Mouse (Mus musculus): ENCODE measurements around the gene Bcl7c. TPM values are rescaled to one million over a fixed set of nuclear protein-coding genes. Genes with fewer than 3 reads are reported as not detected.

The Bcl7c gene
- 115 and 131 TPM in 2 replicates for total RNA-seq (2014; rRNA removed)
- polyA plus RNA-seq (2015; fragmentation: Nextera tagmentation; extraction: Ambion mirVana), result 41.3 and 49.2 TPM in 2 replicates

DNA sequence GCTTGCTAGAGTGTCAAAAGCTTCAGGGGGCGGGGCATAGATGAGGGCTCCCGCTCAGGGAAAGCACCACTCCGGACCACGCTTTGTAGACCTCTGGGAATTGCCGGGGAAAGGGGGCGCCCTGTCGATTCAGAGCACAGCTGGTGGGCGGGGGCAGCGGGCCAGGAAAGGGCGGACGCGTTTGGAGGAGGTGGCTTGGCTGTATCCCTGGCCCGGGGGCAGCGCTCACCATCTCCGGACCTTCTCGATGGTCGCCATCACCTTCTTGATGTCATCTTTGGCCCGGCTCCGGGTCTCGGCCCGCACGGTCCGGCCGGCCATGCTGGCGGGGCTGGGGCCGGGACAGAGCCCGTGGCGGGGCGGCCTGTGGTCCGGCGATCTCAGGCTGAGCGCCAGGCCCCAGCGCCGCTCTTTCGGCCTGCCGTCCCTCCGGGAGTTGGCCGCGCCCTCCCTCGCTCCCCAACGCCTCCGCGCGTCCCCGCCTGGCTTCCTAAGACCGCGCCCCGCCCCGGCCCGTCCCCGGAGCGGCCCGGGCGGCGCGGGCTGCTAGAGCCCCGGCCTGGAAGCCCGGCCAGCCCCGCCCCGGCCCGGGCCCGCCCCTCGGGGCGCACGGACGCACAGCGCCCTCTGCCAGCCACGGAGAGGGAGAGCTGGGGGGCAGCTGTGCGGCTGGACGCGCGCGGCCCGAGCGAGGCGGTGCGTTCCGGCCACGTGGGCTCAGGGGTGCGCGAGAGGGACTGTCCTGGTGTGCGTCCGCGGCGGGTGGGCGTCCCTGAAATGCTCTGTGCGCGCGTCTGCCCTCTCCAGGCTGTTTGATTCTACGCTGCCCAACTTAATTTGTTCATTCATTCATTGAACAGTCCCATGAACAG is at the start of gene Bcl7c:
Gene Bcl7c (minus strand): TSS at position 727 of the 872 bp plus-strand sequence.
- Histone ChIP-seq H3K36me3 (ENCODE audit: insufficient read depth, low read length) (peaks cover 26% of the 10 kb centered on the region), H3K4me3 (ENCODE audit: low read depth, low read length) (peak within 1 kb of the TSS; percentile 88), H3K27me3 (ENCODE audit: insufficient read depth, low read length) (no peaks in the 10 kb centered on the region), H3K9me3 (ENCODE audit: low read length) (no peaks in the 10 kb centered on the region), H3K9ac (replicated peaks; ENCODE audit: low read length, poor library complexity, severe bottlenecking) (peak within 1 kb of the TSS; percentile 95), H3K4me1 (ENCODE audit: insufficient read depth, low read length) (peaks cover 14% of the 10 kb centered on the region; the same call in 1 of the 2 replicates), H3K27ac (ENCODE audit: low read depth, low read length) (peak within 1 kb of the TSS; percentile 92), H3K4me2 (ENCODE audit: low read depth, low read length, poor library complexity, severe bottlenecking) (peak within 1 kb of the TSS; percentile 65)
- TF ChIP-seq CTCF (IDR thresholded peaks at IDR 0.05), result peak; percentile 72
- peak; percentile 92 for DNase-seq (ENCODE audit: low spot score)
- peak; percentile 89 for ATAC-seq (ENCODE audit: low FRiP score)
- under 1% methylated on average over 67 of the region's 90 CpGs for WGBS

- H3K4me1 ChIP-seq (ENCODE audit: insufficient read depth, low read length), result no peaks in the 10 kb centered on the region; the same call in 1 of the 2 replicates
- H3K4me2 ChIP-seq (ENCODE audit: low read depth, low read length, poor library complexity, severe bottlenecking), result no peak overlapping the region
- 93% methylated on average over 7 of the region's 7 CpGs for WGBS
- no peaks in the 10 kb centered on the region for H3K9me3 ChIP-seq (ENCODE audit: low read length)
- H3K27me3 ChIP-seq (ENCODE audit: insufficient read depth, low read length), result no peaks in the 10 kb centered on the region
- peaks cover 70% of the 10 kb centered on the region for H3K36me3 ChIP-seq (ENCODE audit: insufficient read depth, low read length)
- DNase-seq (ENCODE audit: low spot score), result no peak
- H3K4me3 ChIP-seq (ENCODE audit: low read depth, low read length), result no peak overlapping the region
- H3K27ac ChIP-seq (ENCODE audit: low read depth, low read length), result no peak overlapping the region
- no peak overlapping the region for H3K9ac ChIP-seq (replicated peaks; ENCODE audit: low read length, poor library complexity, severe bottlenecking)
- TF ChIP-seq CTCF (IDR thresholded peaks at IDR 0.05), result no peak
- ATAC-seq (ENCODE audit: low FRiP score), result no peak
These were observed 45.0 kb upstream of the Bcl7c start for GRCm38 (mm10) chr7:127753741-127754140.

GRCm38 (mm10) chr7:127753158-127753557 is 44.4 kb upstream of the Bcl7c start:
- no peak overlapping the region for H3K4me3 ChIP-seq (ENCODE audit: low read depth, low read length)
- no peaks in the 10 kb centered on the region for H3K9me3 ChIP-seq (ENCODE audit: low read length)
- peaks cover 68% of the 10 kb centered on the region for H3K36me3 ChIP-seq (ENCODE audit: insufficient read depth, low read length)
- no peak for TF ChIP-seq CTCF (IDR thresholded peaks at IDR 0.05)
- no peak overlapping the region for H3K9ac ChIP-seq (replicated peaks; ENCODE audit: low read length, poor library complexity, severe bottlenecking)
- H3K4me2 ChIP-seq (ENCODE audit: low read depth, low read length, poor library complexity, severe bottlenecking), result no peak overlapping the region
- H3K27ac ChIP-seq (ENCODE audit: low read depth, low read length), result no peak overlapping the region
- DNase-seq (ENCODE audit: low spot score), result no peak
- 76% methylated on average over 5 of the region's 5 CpGs for WGBS
- ATAC-seq (ENCODE audit: low FRiP score), result no peak
- no peaks in the 10 kb centered on the region; the same call in 1 of the 2 replicates for H3K4me1 ChIP-seq (ENCODE audit: insufficient read depth, low read length)
- H3K27me3 ChIP-seq (ENCODE audit: insufficient read depth, low read length), result no peaks in the 10 kb centered on the region

DNA sequence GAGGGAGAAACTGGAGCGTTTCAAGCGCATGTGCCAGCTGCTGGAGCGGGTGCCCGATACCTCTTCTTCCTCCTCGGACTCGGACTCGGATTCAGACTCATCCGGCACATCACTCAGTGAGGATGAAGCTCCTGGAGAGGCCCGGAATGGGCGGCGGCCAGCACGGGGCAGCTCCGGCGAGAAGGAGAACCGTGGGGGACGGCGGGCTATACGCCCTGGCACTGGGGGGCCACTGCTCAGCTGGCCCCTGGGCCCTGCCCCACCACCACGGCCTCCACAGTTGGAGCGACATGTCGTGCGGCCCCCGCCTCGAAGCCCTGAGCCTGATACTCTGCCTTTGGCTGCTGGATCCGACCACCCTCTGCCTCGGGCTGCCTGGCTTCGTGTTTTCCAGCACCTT is 43.3 kb upstream of the Bcl7c start:
- WGBS, result 95% methylated on average over 23 of the region's 27 CpGs
- TF ChIP-seq CTCF (IDR thresholded peaks at IDR 0.05), result no peak
- no peak overlapping the region for H3K27ac ChIP-seq (ENCODE audit: low read depth, low read length)
- H3K27me3 ChIP-seq (ENCODE audit: insufficient read depth, low read length), result no peaks in the 10 kb centered on the region
- H3K4me3 ChIP-seq (ENCODE audit: low read depth, low read length), result no peak overlapping the region
- no peaks in the 10 kb centered on the region; the same call in 1 of the 2 replicates for H3K4me1 ChIP-seq (ENCODE audit: insufficient read depth, low read length)
- ATAC-seq (ENCODE audit: low FRiP score) (no peak), DNase-seq (ENCODE audit: low spot score) (no peak)
- H3K9me3 ChIP-seq (ENCODE audit: low read length), result no peaks in the 10 kb centered on the region
- no peak overlapping the region for H3K9ac ChIP-seq (replicated peaks; ENCODE audit: low read length, poor library complexity, severe bottlenecking)
- peaks cover 60% of the 10 kb centered on the region for H3K36me3 ChIP-seq (ENCODE audit: insufficient read depth, low read length)
- H3K4me2 ChIP-seq (ENCODE audit: low read depth, low read length, poor library complexity, severe bottlenecking), result no peak overlapping the region

DNA sequence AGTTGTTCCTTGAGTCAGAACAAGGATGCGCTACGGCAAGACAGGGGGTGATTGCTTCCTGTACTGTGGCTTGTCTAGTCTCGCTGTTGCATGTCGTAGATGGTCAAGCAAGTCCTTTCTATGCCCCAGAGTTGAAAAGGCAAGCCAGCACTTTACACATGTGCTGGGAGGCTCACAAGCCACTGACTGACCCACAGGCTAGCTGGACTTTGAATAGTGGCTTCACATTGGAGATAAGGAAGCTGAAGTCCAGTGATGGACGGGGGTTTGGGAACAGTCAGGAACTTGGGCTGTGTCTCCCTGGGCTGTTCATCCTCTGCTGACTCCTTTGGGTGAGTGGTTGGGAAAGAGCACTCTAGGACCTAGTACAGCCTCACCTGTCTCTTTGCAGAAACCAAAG is 42.9 kb upstream of the Bcl7c start:
- Histone ChIP-seq H3K27ac (ENCODE audit: low read depth, low read length) (no peak overlapping the region), H3K9me3 (ENCODE audit: low read length) (no peaks in the 10 kb centered on the region), H3K4me1 (ENCODE audit: insufficient read depth, low read length) (no peaks in the 10 kb centered on the region; the same call in 1 of the 2 replicates), H3K27me3 (ENCODE audit: insufficient read depth, low read length) (no peaks in the 10 kb centered on the region), H3K36me3 (ENCODE audit: insufficient read depth, low read length) (peaks cover 55% of the 10 kb centered on the region), H3K4me3 (ENCODE audit: low read depth, low read length) (no peak overlapping the region), H3K4me2 (ENCODE audit: low read depth, low read length, poor library complexity, severe bottlenecking) (no peak overlapping the region), H3K9ac (replicated peaks; ENCODE audit: low read length, poor library complexity, severe bottlenecking) (no peak overlapping the region)
- no peak for TF ChIP-seq CTCF (IDR thresholded peaks at IDR 0.05)
- ATAC-seq (ENCODE audit: low FRiP score) (no peak), DNase-seq (ENCODE audit: low spot score) (no peak)
- 94% methylated on average over 5 of the region's 5 CpGs for WGBS

All from midbrain, postnatal 0 days (tissue).